Mouse (Mus musculus) splenic B cell, adult 2 months (primary cell): Measurements from ENCODE around the gene Negr1.
"Not testable (repeated sequence)": the region's sequence is repeated elsewhere in the genome, so short reads cannot be mapped to it uniquely, and the experiment has no call there.

Experiments used
- DNase-seq: peaks from one replicate; pipeline ENCODE4 v3.0.0-alpha.2; 2011; ENCODE audit warnings: low read depth, low spot score
- H3K27me3 ChIP-seq: 2 replicates; pipeline ENCODE4 v1.6.1; 2012; ENCODE audit warnings: mild to moderate bottlenecking, low read length, moderate library complexity, mixed read lengths; ENCODE audit not compliant: control insufficient read depth, poor library complexity, insufficient read depth, severe bottlenecking
- H3K36me3 ChIP-seq: 2 replicates; pipeline ENCODE4 v1.6.1; 2012; ENCODE audit warnings: mild to moderate bottlenecking, low read length, moderate library complexity, mixed read lengths; ENCODE audit not compliant: control insufficient read depth, poor library complexity, insufficient read depth, severe bottlenecking

Negr1 gene

GRCm38 (mm10) chr3:157031513-157032142 is 470.0 kb downstream of the Negr1 start:
- no peaks in the 10 kb centered on the region for H3K36me3 ChIP-seq
- DNase-seq = no peak
- H3K27me3 ChIP-seq = no peaks in the 10 kb centered on the region

DNA sequence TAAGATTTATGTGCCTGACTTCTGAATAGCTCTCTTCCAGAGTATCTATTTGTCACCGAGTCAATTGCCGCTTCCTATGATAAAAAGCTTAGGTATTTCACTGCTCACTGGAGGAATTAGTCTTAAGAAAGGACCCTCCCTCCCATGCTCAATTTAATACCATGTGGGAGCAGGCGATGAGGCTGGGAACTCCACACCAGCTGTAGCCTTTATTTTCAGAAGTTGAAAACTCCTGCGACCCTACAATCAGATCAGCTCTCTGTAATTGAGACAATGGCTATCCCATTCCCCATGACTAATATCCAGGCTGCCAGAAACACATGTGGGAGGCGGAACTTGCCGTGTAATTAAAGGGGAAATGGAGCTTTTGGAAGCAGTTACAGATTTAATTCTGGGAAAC is 474.4 kb downstream of the Negr1 start:
- H3K27me3 ChIP-seq = no peaks in the 10 kb centered on the region

GRCm38 (mm10) chr3:157036568-157036967 is 475.0 kb downstream of the Negr1 start:
- Histone ChIP-seq H3K27me3 (no peaks in the 10 kb centered on the region), H3K36me3 (no peaks in the 10 kb centered on the region)
- no peak for DNase-seq

More for the DNA sequence above, 474.4 kb downstream of the Negr1 start:
- no peak for DNase-seq
- no peaks in the 10 kb centered on the region for H3K36me3 ChIP-seq

DNA sequence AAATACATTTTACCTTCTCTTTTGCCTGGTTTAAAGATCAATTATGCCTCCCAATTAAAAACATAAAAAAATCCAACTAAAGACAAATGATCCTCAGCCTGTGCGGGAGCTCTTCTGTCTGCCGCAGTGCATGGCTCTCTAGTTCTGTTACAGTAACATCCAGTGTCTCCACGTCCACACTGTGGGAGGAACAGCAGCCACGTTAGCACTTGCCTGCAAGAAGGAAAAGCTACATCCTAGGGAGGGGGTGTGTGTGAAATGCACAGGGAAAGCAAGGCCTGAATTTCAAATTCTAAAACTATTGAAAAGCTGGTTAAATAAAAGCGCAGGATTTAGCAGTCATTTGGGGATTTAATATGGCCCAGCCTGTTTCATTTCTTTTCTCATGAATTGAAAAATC is 479.0 kb downstream of the Negr1 start:
- Histone ChIP-seq H3K27me3 (no peaks in the 10 kb centered on the region), H3K36me3 (no peaks in the 10 kb centered on the region)
- DNase-seq = no peak

- no peaks in the 10 kb centered on the region for H3K36me3 ChIP-seq
- DNase-seq = no peak
These were observed 483.0 kb downstream of the Negr1 start for GRCm38 (mm10) chr3:157044565-157044964.

DNA sequence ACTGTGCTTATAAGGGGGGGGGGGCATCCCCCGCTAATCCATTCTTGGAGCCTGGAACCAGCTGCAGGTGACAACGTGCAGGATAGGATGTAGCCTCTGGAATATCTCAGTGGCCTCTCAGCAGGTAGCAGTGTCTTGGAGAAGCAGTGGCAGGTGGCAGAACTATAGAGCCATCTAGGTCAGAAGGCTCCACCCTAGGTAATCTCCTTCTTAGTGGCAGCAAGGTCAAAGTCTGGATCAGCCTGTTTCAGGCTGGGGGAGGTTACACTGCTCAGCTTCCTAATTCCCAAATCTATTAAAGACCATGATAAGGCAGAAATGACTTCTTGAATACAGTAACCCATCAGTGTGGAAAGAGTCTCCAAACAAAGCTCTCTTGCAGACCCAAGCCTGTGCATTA is 502.8 kb downstream of the Negr1 start:
- DNase-seq, H3K36me3 ChIP-seq, H3K27me3 ChIP-seq: not testable (repeated sequence)

More at GRCm38 (mm10) chr3:157044565-157044964, 483.0 kb downstream of the Negr1 start:
- H3K27me3 ChIP-seq = no peaks in the 10 kb centered on the region

DNA sequence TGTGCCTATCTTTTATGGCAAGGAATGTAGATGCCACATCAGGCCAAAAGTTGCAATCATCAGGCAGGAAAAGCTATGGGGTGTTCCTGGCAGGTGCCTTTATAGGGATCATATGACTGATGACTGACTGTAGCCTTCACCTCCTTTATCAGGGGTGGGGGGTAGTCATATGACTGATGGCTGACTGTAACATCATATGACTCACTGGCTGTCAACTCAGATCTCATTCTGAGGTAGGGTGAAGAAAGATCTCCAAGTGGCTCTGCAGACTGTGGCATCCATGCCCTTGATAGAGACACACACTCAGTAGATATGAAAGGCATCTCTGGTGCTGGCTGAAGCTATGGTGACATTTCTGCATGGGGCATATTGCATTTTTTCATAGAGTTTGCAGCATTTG is 504.7 kb downstream of the Negr1 start:
- Histone ChIP-seq H3K36me3 (no peaks in the 10 kb centered on the region), H3K27me3 (no peaks in the 10 kb centered on the region)
- DNase-seq = no peak

DNA sequence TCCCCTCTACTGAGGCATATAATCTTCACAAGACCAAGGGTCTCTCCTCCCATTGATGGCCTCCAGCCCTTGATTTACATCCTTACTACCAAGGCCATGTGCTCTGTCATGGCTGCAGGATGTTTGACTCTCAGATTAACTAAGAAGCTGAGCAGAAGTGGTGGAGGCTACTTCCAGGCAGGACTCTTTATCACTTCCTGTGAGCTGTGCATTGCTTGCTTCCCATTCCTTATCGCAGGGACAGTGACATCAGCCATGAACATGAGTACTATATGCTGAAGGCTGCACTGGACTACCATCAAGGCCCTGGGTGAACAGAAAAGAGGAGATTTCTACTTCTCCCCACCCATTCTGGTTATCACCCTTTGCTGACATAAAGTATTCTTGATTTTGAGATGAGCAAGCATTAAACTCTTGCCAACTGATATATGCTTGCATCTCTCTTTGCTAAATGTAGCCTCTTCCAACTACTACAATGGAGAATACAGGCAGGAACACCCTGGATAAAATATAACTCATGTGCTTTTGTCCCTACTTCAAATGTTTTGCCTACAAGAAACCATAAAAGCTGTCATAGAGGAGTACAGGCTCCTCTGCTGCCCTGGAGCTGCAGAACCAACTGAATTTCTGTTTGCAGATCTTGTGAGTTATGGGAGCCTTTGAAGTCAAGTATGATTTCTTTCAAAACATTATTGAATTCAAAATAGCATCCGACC is 517.8 kb downstream of the Negr1 start:
- H3K27me3 ChIP-seq = no peaks in the 10 kb centered on the region
- no peaks in the 10 kb centered on the region for H3K36me3 ChIP-seq
- no peak for DNase-seq

- H3K27me3 ChIP-seq = no peaks in the 10 kb centered on the region
These were observed 518.3 kb downstream of the Negr1 start for GRCm38 (mm10) chr3:157079966-157080306.

GRCm38 (mm10) chr3:157080585-157080984 is 519.0 kb downstream of the Negr1 start:
- Histone ChIP-seq H3K36me3 (no peaks in the 10 kb centered on the region), H3K27me3 (no peaks in the 10 kb centered on the region)
- DNase-seq = no peak

More at GRCm38 (mm10) chr3:157079966-157080306, 518.3 kb downstream of the Negr1 start:
- no peaks in the 10 kb centered on the region for H3K36me3 ChIP-seq
- no peak for DNase-seq

GRCm38 (mm10) chr3:157082808-157083784 is 521.5 kb downstream of the Negr1 start:
- Histone ChIP-seq H3K36me3 (no peaks in the 10 kb centered on the region), H3K27me3 (no peaks in the 10 kb centered on the region)
- no peak for DNase-seq

DNA sequence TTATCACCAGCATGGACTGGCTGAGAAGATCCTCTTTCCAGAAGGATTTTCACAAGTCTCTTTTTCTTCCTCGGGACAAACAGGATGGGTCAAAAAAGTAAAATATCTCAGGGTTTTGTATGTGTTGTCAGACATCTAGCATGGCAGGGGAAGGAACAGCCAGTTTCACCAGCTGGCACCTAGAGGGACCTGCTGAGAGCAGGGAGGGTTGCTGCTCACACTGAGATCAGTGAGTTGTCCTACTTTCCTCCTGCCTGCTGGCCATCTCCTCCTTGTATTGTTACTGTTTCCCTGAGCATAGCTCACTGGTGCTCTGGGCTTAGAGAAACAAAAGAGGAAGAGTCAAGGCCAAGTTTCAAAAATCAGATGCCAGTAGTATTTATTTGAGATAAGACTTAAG is 523.6 kb downstream of the Negr1 start:
- no peak for DNase-seq
- Histone ChIP-seq H3K36me3 (no peaks in the 10 kb centered on the region), H3K27me3 (no peaks in the 10 kb centered on the region)

DNA sequence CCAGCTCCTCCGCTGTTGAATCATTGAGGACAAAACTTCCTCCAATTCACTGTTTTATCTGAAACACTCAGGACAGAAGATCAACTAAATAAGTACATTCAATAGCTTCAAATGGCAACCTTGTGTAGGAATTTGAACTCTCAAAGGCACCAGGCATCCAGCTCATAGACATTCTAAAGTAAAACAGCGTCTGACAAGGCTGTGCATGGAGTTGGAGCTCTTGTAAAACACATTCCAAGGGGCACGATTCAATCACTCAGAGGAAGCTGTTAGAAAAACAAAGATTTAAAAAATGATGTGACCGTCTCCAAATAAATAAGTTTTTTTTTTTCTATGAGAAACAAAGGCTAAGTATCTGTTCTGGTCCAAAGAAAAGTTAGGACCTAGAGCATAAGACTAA is 528.5 kb downstream of the Negr1 start:
- no peaks in the 10 kb centered on the region for H3K27me3 ChIP-seq
- DNase-seq = no peak
- H3K36me3 ChIP-seq = no peaks in the 10 kb centered on the region

DNA sequence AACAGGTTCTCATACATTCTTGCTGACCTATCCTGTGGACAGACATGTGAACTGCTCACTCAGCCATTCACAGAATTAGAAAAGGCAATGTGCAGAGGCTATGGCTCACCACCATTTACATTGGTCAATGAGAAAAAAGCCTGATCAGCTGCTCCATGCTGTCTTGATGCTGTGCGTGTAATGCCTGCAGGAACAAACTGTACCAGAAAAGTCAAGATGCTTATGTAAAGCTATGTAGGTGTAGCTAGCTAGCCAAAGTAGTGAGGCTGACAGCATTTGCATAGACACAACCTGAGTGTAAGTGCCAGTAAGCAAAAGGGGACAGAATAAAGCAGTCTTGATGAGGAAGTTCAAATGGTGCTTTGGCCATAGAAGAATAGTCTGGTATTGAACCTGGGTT is 534.7 kb downstream of the Negr1 start:
- no peak for DNase-seq
- Histone ChIP-seq H3K36me3 (no peaks in the 10 kb centered on the region), H3K27me3 (no peaks in the 10 kb centered on the region)

- H3K27me3 ChIP-seq = no peaks in the 10 kb centered on the region
- no peaks in the 10 kb centered on the region for H3K36me3 ChIP-seq
- no peak for DNase-seq
These were observed 535.9 kb downstream of the Negr1 start for GRCm38 (mm10) chr3:157097514-157097913.
